Mouse (Mus musculus) heart, postnatal 14 days (tissue): ENCODE results near the gene Olfr993. TPM values are rescaled to one million over a fixed set of nuclear protein-coding genes. Genes with fewer than 3 reads are reported as not detected.

ENCODE experiments used
- DNase-seq, 2 experiments: peaks; one replicate each; pipeline ENCODE4 v3.0.0; 2021 to 2022
- intact Hi-C: fragments of 180-260 bp; cut with DNase I; formaldehyde crosslinking; loops from one replicate; pipeline ENCODE4 v1.15.1; 2025
- long read RNA-seq, 2 experiments: library from polyadenylated mRNA; stranded (forward); transcript quantifications; one replicate each; pipeline ENCODE4 v2.0.0; 2021
- total RNA-seq, 2 experiments: library from RNA; stranded (reverse); gene quantifications; 2 replicates each; pipeline ENCODE4 v1.2.3; 2021

Gene Olfr993
- not detected for total RNA-seq
- long read RNA-seq, experiment 1 = 0 reads
- long read RNA-seq, experiment 2 = 0 reads

- no peak for DNase-seq
- intact Hi-C loops = no loop called here
Observed at GRCm38 (mm10) chr2:85414777-85415176, at the start of gene Olfr993. Gene Olfr993, minus strand, starts transcription at chr2:85414877.

- intact Hi-C loops = no loop called here
Observed at GRCm38 (mm10) chr2:85443539-85443938, 28.9 kb upstream of the Olfr993 start, which contains the start of gene Olfr995. Gene Olfr995, minus strand, starts transcription at chr2:85443639.

GRCm38 (mm10) chr2:85442546-85442945 is 27.9 kb upstream of the Olfr993 start:
- intact Hi-C loops = no loop called here

More at GRCm38 (mm10) chr2:85443539-85443938, 28.9 kb upstream of the Olfr993 start, which contains the start of gene Olfr995:
- DNase-seq = no peak

GRCm38 (mm10) chr2:85436351-85436750 is 21.7 kb upstream of the Olfr993 start, which contains the start of gene Olfr994:
Gene Olfr994, minus strand, starts transcription at chr2:85436451.
- intact Hi-C loops = no loop called here

More at GRCm38 (mm10) chr2:85442546-85442945, 27.9 kb upstream of the Olfr993 start:
- no peak for DNase-seq

GRCm38 (mm10) chr2:85425893-85426292 is 11.2 kb upstream of the Olfr993 start:
- intact Hi-C loops = no loop called here

More at GRCm38 (mm10) chr2:85436351-85436750, 21.7 kb upstream of the Olfr993 start, which contains the start of gene Olfr994:
- no peak for DNase-seq

GRCm38 (mm10) chr2:85409369-85409768 is 5.3 kb downstream of the Olfr993 start, which contains the start of gene Olfr992:
Gene Olfr992, minus strand, starts transcription at chr2:85409469.
- intact Hi-C loops = no loop called here
- DNase-seq = no peak

More at GRCm38 (mm10) chr2:85425893-85426292, 11.2 kb upstream of the Olfr993 start:
- no peak for DNase-seq

Other genes with a start within 250 kb of the Olfr993 start
- gene Lrrc55, start 217.7 kb downstream of the Olfr993 start, total RNA-seq = 1 to 10 TPM; 3.1 to 4.3 TPM
- gene Olfr987, start 75.6 kb downstream of the Olfr993 start, total RNA-seq = not detected
- gene Olfr988, start 51.6 kb downstream of the Olfr993 start, total RNA-seq = not detected
- not detected for gene Olfr992, start 5.4 kb downstream of the Olfr993 start, total RNA-seq
- not detected for gene Olfr994, start 21.6 kb upstream of the Olfr993 start, total RNA-seq
- gene Olfr995, start 28.8 kb upstream of the Olfr993 start, total RNA-seq = not detected
- gene 4833423E24Rik, start 104.1 kb upstream of the Olfr993 start, total RNA-seq = not detected
- gene Olfr996, start 164.3 kb upstream of the Olfr993 start, total RNA-seq = not detected
- not detected for gene Olfr998, start 174.1 kb upstream of the Olfr993 start, total RNA-seq
- not detected for gene Olfr1000, start 197.0 kb upstream of the Olfr993 start, total RNA-seq
- gene Olfr1002, start 235.8 kb upstream of the Olfr993 start, total RNA-seq = not detected
- not detected for gene Olfr154, start 249.6 kb upstream of the Olfr993 start, total RNA-seq